Mouse (Mus musculus) forebrain, embryonic 11.5 days (tissue): Measurements from ENCODE around the gene Snap23. TPM values are rescaled to one million over a fixed set of nuclear protein-coding genes. Genes with fewer than 3 reads are reported as not detected.

Experiments
- polyA plus RNA-seq: library from polyadenylated mRNA; unstranded; fragments of >200 nt; fragmentation: Nextera tagmentation; extraction: Ambion mirVana; gene quantifications from 2 replicates; pipeline ENCODE4 v1.2.1, GENCODE M21; 2014

The Snap23 gene
- polyA plus RNA-seq, 1 experiment from 2014 or later, result 51.7 TPM

Other genes with a start within 250 kb of the Snap23 start
- 32.5 and 35.9 TPM in 2 replicates for gene Vps39, start 214.5 kb upstream of the Snap23 start, polyA plus RNA-seq
- gene Ganc, start 163.8 kb upstream of the Snap23 start, polyA plus RNA-seq, result 6.7 and 8.0 TPM in 2 replicates
- 6.0 and 10.6 TPM in 2 replicates for gene Tmem87a, start 163.6 kb upstream of the Snap23 start, polyA plus RNA-seq
- 3.7 and 4.4 TPM in 2 replicates for gene Capn3, start 111.7 kb upstream of the Snap23 start, polyA plus RNA-seq
- 73.9 and 75.5 TPM in 2 replicates for gene Zfp106, start 3.8 kb upstream of the Snap23 start, polyA plus RNA-seq
- gene Haus2, start 41.7 kb downstream of the Snap23 start, polyA plus RNA-seq, result 40.7 and 43.2 TPM in 2 replicates
- gene Lrrc57, start 41.8 kb downstream of the Snap23 start, polyA plus RNA-seq, result 35.3 and 35.7 TPM in 2 replicates
- 3.9 and 5.4 TPM in 2 replicates for gene Stard9, start 61.5 kb downstream of the Snap23 start, polyA plus RNA-seq